Mouse (Mus musculus): ENCODE measurements around the gene Stra6.

DNA sequence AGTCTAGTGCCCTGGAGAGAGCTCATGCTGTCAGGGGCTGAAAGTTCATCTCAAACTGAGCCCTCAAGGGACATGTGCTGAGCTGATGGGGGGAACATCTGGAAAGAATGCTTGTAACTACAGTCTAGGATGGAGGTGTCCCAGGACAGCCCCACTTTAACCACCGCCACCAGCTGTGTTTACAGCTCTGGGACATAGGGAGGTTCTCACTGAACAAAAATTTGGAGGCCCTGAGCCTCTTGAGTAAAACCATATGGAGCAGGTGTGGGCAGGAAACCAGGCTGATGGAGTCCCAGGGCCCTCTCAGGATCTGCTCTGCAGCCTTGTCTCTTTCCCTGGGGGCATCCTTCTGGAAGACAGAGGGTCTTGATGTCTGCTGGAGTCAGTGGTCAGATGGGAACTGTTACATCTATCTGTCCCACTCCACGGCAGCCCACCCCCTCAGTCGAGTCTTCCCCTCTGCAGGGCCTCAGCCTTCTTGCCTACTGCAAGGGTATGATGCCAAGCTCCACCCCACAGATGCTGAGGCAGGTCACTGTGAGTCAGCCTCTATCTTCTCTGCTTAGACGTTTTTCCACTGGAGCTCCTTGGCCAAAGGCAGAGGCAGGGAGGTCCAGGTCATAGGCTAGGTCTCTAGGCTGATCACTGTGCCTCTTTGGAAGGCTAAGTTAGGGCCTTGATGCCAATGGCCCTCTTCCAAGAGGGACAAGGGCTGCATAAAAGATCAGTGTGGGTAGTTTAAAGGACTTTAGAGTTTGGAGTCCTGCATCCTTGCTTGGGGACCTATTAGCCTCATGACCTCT, 28.2 kb downstream of the Stra6 start:
- no peak for TF ChIP-seq POLR2A (IDR thresholded peaks at IDR 0.05; ENCODE audit: extremely low read depth, insufficient read depth, low read length)
- TF ChIP-seq CTCF (IDR thresholded peaks at IDR 0.05; ENCODE audit: low read depth, low read length), result no peak

Data from liver, adult 2 months (tissue).